Mouse (Mus musculus): ENCODE measurements around the gene Cyb5d2. TPM values are rescaled to one million over a fixed set of nuclear protein-coding genes. Genes with fewer than 3 reads are reported as not detected.
"Not testable (repeated sequence)": the region's sequence is repeated elsewhere in the genome, so short reads cannot be mapped to it uniquely, and the experiment has no call there.

The Cyb5d2 gene
- polyA plus RNA-seq, 1 experiment from 2014 or later, result 5.5 TPM

DNA sequence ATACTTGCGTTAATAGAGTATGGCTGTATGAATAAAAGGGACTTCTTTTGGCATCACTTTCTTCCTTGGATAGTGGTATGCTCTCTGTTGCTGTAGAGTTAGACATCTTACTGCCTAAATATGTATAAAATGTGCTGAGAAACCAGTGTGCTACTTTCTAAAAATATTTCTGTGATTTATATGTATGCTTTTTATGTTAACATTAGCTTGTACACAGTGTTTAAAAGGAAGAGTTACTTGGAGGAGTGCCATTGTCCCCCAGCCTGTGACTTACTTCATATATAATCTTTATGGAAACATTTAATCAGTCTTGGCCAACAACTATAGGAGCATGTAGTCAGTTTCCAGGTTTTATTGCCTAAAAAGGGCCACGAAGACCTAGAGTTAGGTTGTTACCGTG is 26.9 kb downstream of the Cyb5d2 start:
- ATAC-seq (ENCODE audit: low FRiP score, low TSS enrichment), result no peak
- peaks cover 36% of the 10 kb centered on the region for H3K36me3 ChIP-seq (ENCODE audit: control insufficient read depth, insufficient read depth, low read length)
- H3K4me1 ChIP-seq (ENCODE audit: control insufficient read depth, insufficient read depth, low read length), result no peaks in the 10 kb centered on the region
- no peaks in the 10 kb centered on the region for H3K27me3 ChIP-seq (ENCODE audit: control insufficient read depth, insufficient read depth, low read length)
- H3K9ac ChIP-seq (ENCODE audit: low read depth, low read length), result no peak overlapping the region
- no peaks in the 10 kb centered on the region for H3K9me3 ChIP-seq (ENCODE audit: control insufficient read depth, low read length)
- WGBS, result 89% methylated on average over 3 of the region's 3 CpGs
- H3K4me2 ChIP-seq (replicated peaks; ENCODE audit: low read depth, low read length), result no peak overlapping the region
- H3K27ac ChIP-seq (ENCODE audit: low read depth, low read length), result no peak overlapping the region
- H3K4me3 ChIP-seq (ENCODE audit: low read length), result no peak overlapping the region

DNA sequence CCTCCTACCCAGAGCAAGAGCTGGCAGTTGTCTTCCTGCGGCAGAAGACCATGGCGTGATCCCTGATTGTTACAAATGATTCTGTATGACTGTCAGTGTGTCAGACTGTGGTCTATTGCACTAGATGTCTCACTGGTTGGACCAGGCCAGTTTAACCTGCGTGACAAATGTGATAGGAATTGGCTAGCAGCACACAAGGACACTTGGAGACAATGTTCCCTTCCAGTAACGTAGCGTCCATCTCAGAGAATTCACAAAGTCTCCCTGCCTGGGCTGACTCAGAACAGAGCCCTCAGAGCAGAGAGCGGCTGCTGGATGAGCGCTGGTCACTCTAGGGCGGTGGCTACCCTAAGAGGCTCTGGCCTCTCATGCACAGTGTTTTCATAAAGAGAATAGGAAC is 28.2 kb downstream of the Cyb5d2 start:
- 85% methylated on average over 8 of the region's 8 CpGs for WGBS
- Histone ChIP-seq H3K9ac (ENCODE audit: low read depth, low read length) (no peak overlapping the region), H3K36me3 (ENCODE audit: control insufficient read depth, insufficient read depth, low read length) (peaks cover 50% of the 10 kb centered on the region), H3K9me3 (ENCODE audit: control insufficient read depth, low read length) (no peaks in the 10 kb centered on the region), H3K4me3 (ENCODE audit: low read length) (no peak overlapping the region), H3K4me1 (ENCODE audit: control insufficient read depth, insufficient read depth, low read length) (no peaks in the 10 kb centered on the region), H3K27ac (ENCODE audit: low read depth, low read length) (no peak overlapping the region), H3K4me2 (replicated peaks; ENCODE audit: low read depth, low read length) (no peak overlapping the region), H3K27me3 (ENCODE audit: control insufficient read depth, insufficient read depth, low read length) (no peaks in the 10 kb centered on the region)
- no peak for ATAC-seq (ENCODE audit: low FRiP score, low TSS enrichment)

DNA sequence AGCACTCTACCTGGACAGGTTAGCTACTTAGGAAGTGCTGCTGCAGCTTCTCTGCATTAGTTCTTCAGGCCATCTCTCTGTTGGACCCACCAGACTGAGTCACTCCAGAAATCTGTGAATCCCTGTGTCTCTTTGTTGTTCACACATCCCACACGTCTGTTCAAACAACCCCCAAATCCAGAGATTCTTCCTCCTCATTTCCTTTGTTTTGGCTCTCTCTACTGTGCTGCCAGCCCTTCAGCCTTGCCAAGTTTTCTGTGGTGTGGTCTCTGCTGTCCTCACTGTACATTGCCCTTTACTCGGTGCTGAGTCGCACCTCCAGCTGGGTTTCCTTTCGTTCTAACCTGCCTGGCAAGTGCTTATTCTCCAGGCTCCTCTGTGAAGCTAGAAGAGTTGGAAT is 31.7 kb downstream of the Cyb5d2 start:
- 90% methylated on average over 4 of the region's 4 CpGs for WGBS
- Histone ChIP-seq H3K4me3 (ENCODE audit: low read length) (no peak overlapping the region), H3K36me3 (ENCODE audit: control insufficient read depth, insufficient read depth, low read length) (peaks cover 70% of the 10 kb centered on the region), H3K9ac (ENCODE audit: low read depth, low read length) (no peak overlapping the region), H3K27me3 (ENCODE audit: control insufficient read depth, insufficient read depth, low read length) (no peaks in the 10 kb centered on the region), H3K27ac (ENCODE audit: low read depth, low read length) (no peak overlapping the region), H3K4me2 (replicated peaks; ENCODE audit: low read depth, low read length) (no peak overlapping the region), H3K9me3 (ENCODE audit: control insufficient read depth, low read length) (no peaks in the 10 kb centered on the region), H3K4me1 (ENCODE audit: control insufficient read depth, insufficient read depth, low read length) (no peaks in the 10 kb centered on the region)
- no peak for ATAC-seq (ENCODE audit: low FRiP score, low TSS enrichment)

DNA sequence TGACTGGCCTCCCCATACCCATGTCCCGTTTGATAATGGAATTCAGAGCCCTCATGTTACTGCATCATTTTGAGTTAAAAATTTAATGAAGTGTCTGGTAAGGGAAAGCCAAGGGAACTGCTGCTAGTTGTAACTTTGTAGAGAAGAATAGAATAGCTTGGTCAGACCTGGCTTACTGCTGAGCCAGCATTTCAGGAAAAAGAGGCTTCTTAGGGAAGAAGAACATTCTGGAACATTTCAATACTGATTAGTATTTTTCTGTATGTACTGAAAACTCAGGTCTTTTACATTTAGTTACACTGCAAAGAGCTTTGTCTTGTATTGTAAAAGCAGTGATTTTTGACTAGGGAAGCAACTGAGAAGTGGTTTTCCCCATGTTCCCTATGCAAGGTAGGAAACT is 35.2 kb downstream of the Cyb5d2 start:
- WGBS, result 88% methylated on average over 1 of the region's 1 CpGs
- Histone ChIP-seq H3K4me1 (ENCODE audit: control insufficient read depth, insufficient read depth, low read length) (no peaks in the 10 kb centered on the region), H3K27ac (ENCODE audit: low read depth, low read length) (no peak overlapping the region), H3K9ac (ENCODE audit: low read depth, low read length) (no peak overlapping the region), H3K4me2 (replicated peaks; ENCODE audit: low read depth, low read length) (no peak overlapping the region), H3K9me3 (ENCODE audit: control insufficient read depth, low read length) (no peaks in the 10 kb centered on the region), H3K27me3 (ENCODE audit: control insufficient read depth, insufficient read depth, low read length) (no peaks in the 10 kb centered on the region), H3K36me3 (ENCODE audit: control insufficient read depth, insufficient read depth, low read length) (peaks cover 81% of the 10 kb centered on the region), H3K4me3 (ENCODE audit: low read length) (no peak overlapping the region)
- ATAC-seq (ENCODE audit: low FRiP score, low TSS enrichment), result no peak

DNA sequence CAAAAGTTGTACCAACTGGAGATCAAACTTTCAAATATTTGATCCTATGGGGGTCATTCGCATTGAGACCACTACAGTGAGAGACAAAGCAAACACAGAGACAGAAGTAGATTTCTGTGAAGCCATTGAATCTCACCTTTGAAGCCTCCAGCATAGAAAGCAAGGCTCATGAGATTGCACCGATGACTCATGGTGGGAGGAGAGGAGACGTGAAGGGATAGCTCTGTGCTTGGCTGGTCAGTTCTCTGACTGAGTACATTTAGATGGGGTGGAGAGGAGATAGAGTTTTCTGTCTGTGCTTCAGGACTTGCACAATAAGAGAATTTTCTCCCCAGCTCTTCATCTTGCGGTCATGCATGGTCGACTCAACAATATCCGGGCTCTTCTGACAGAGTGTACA is 36.4 kb downstream of the Cyb5d2 start:
- 89% methylated on average over 6 of the region's 6 CpGs for WGBS
- Histone ChIP-seq H3K4me2 (replicated peaks; ENCODE audit: low read depth, low read length) (no peak overlapping the region), H3K9me3 (ENCODE audit: control insufficient read depth, low read length) (no peaks in the 10 kb centered on the region), H3K36me3 (ENCODE audit: control insufficient read depth, insufficient read depth, low read length) (peaks cover 86% of the 10 kb centered on the region), H3K27me3 (ENCODE audit: control insufficient read depth, insufficient read depth, low read length) (no peaks in the 10 kb centered on the region), H3K4me1 (ENCODE audit: control insufficient read depth, insufficient read depth, low read length) (no peaks in the 10 kb centered on the region), H3K4me3 (ENCODE audit: low read length) (no peak overlapping the region), H3K9ac (ENCODE audit: low read depth, low read length) (no peak overlapping the region), H3K27ac (ENCODE audit: low read depth, low read length) (no peak overlapping the region)
- ATAC-seq (ENCODE audit: low FRiP score, low TSS enrichment), result no peak

DNA sequence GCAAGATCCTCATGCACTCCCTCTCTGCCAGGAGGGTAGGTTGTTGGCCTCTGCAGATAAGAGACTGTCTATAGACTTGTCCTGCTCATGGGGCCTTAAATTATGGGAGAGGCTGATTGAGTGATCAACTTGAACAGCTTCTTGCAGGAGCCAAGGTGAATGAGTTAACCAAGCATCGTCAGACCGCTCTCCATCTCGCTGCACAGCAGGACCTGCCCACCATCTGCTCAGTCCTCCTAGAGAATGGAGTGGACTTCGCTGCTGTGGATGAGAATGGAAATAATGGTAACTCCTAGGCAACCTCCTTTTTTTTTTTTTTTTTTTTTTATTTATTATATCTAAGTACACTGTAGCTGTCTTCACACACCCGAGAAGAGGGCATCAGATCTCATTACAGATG is 37.6 kb downstream of the Cyb5d2 start:
- no peak overlapping the region for H3K4me2 ChIP-seq (replicated peaks; ENCODE audit: low read depth, low read length)
- H3K9ac ChIP-seq (ENCODE audit: low read depth, low read length), result no peak overlapping the region
- H3K4me3 ChIP-seq (ENCODE audit: low read length), result no peak overlapping the region
- WGBS, result 97% methylated on average over 5 of the region's 5 CpGs
- no peak overlapping the region for H3K27ac ChIP-seq (ENCODE audit: low read depth, low read length)
- no peaks in the 10 kb centered on the region for H3K27me3 ChIP-seq (ENCODE audit: control insufficient read depth, insufficient read depth, low read length)
- no peaks in the 10 kb centered on the region for H3K4me1 ChIP-seq (ENCODE audit: control insufficient read depth, insufficient read depth, low read length)
- peaks cover 85% of the 10 kb centered on the region for H3K36me3 ChIP-seq (ENCODE audit: control insufficient read depth, insufficient read depth, low read length)
- ATAC-seq (ENCODE audit: low FRiP score, low TSS enrichment), result no peak
- no peaks in the 10 kb centered on the region for H3K9me3 ChIP-seq (ENCODE audit: control insufficient read depth, low read length)

DNA sequence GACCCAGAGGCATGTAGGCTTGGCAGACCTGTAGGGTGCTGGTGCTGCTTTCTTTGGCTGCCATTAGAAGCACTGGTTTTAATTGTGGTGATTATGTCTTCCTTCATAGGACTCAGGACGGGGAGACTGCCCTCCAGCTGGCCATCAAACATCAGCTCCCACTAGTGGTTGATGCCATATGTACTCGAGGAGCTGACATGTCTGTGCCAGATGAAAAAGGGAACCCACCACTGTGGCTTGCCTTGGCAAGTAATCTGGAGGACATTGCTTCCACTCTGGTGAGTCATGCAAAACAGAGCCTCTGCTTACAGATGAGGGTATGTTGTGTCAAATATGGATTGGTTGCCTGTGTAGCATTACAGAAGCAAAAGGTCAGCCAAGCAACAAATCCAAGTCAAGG is 44.0 kb downstream of the Cyb5d2 start:
- WGBS, result 57% methylated on average over 2 of the region's 2 CpGs
- no peak overlapping the region for H3K9ac ChIP-seq (ENCODE audit: low read depth, low read length)
- no peaks in the 10 kb centered on the region for H3K27me3 ChIP-seq (ENCODE audit: control insufficient read depth, insufficient read depth, low read length)
- H3K4me3 ChIP-seq (ENCODE audit: low read length), result no peak overlapping the region
- no peak overlapping the region for H3K4me2 ChIP-seq (replicated peaks; ENCODE audit: low read depth, low read length)
- no peak overlapping the region for H3K27ac ChIP-seq (ENCODE audit: low read depth, low read length)
- no peak for ATAC-seq (ENCODE audit: low FRiP score, low TSS enrichment)
- no peaks in the 10 kb centered on the region for H3K4me1 ChIP-seq (ENCODE audit: control insufficient read depth, insufficient read depth, low read length)
- H3K9me3 ChIP-seq (ENCODE audit: control insufficient read depth, low read length), result no peaks in the 10 kb centered on the region
- H3K36me3 ChIP-seq (ENCODE audit: control insufficient read depth, insufficient read depth, low read length), result peaks cover 86% of the 10 kb centered on the region

DNA sequence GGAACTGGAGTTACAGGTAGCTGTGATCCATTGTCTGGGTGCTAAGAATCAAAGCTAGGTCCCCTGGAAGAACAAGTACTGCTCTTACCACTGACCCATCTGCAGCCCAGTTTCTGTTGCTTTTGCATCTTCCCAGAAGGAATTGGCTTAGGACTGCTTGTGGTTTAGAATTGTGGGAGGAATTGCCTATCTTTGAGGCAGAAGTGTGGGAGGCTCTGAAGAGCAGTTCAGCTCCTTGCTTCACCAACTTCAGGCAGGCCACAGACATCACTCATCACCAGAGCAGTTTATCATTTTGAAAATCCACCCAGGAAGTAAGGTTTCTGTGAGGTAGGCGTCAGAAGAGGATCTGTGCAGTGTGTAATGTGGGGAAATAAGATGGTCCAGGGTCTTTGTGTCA is 56.9 kb downstream of the Cyb5d2 start:
- H3K9ac ChIP-seq (ENCODE audit: low read depth, low read length), result no peak overlapping the region
- no peak for ATAC-seq (ENCODE audit: low FRiP score, low TSS enrichment)
- WGBS, result 73% methylated on average over 1 of the region's 1 CpGs
- H3K4me1 ChIP-seq (ENCODE audit: control insufficient read depth, insufficient read depth, low read length), result no peaks in the 10 kb centered on the region
- H3K9me3 ChIP-seq (ENCODE audit: control insufficient read depth, low read length), result no peaks in the 10 kb centered on the region
- H3K27ac ChIP-seq (ENCODE audit: low read depth, low read length), result no peak overlapping the region
- H3K4me3 ChIP-seq (ENCODE audit: low read length), result no peak overlapping the region
- H3K36me3 ChIP-seq (ENCODE audit: control insufficient read depth, insufficient read depth, low read length), result peaks cover 42% of the 10 kb centered on the region
- H3K27me3 ChIP-seq (ENCODE audit: control insufficient read depth, insufficient read depth, low read length), result no peaks in the 10 kb centered on the region
- no peak overlapping the region for H3K4me2 ChIP-seq (replicated peaks; ENCODE audit: low read depth, low read length)

DNA sequence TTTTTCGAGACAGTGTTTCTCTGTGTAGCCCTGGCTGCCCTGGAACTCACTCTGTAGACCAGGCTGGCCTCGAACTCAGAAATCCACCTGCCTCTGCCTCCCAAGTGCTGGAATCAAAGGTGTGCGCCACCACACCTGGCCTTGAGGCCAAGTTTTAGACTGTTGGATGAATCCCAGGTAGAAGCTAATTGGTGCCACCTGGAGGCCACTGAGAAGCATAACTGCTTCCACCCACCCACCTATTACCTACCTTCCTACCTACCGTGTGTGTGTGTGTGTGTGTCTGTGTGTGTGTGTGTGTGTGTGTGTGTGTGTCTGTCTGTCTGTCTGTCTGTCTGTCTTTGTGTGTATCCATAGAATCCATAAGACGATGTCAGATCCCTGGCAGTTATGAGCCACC is 58.4 kb downstream of the Cyb5d2 start:
- 94% methylated on average over 5 of the region's 5 CpGs for WGBS

DNA sequence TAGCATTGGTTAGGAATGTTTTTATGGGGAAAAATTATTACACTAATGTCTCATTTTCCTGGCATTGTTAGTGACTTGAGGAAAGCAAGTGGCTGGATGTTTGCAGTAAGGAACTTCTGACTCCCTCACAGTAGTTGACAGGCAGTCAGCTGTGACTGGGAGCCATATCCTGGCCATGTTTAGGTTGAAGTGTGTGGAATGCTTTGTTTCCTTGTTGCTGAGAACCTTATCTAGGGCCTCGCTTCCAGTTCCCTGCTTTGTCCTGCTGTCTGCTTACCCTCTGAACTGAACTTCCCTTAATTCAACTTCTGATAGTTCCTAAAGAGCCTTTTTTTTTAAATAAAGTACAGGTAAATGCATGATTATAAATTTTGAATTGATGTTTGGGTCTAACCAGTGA is 59.6 kb downstream of the Cyb5d2 start:
- 53% methylated on average over 1 of the region's 1 CpGs for WGBS

More for the DNA sequence above, 58.4 kb downstream of the Cyb5d2 start:
- H3K27ac ChIP-seq (ENCODE audit: low read depth, low read length); ATAC-seq (ENCODE audit: low FRiP score, low TSS enrichment); H3K27me3 ChIP-seq (ENCODE audit: control insufficient read depth, insufficient read depth, low read length); H3K9me3 ChIP-seq (ENCODE audit: control insufficient read depth, low read length); H3K9ac ChIP-seq (ENCODE audit: low read depth, low read length); H3K4me1 ChIP-seq (ENCODE audit: control insufficient read depth, insufficient read depth, low read length); H3K4me3 ChIP-seq (ENCODE audit: low read length); H3K4me2 ChIP-seq (replicated peaks; ENCODE audit: low read depth, low read length): not testable (repeated sequence)
- H3K36me3 ChIP-seq (ENCODE audit: control insufficient read depth, insufficient read depth, low read length), result peaks cover 40% of the 10 kb centered on the region

More for the DNA sequence above, 59.6 kb downstream of the Cyb5d2 start:
- Histone ChIP-seq H3K27ac (ENCODE audit: low read depth, low read length) (no peak overlapping the region), H3K4me1 (ENCODE audit: control insufficient read depth, insufficient read depth, low read length) (no peaks in the 10 kb centered on the region), H3K4me3 (ENCODE audit: low read length) (no peak overlapping the region), H3K4me2 (replicated peaks; ENCODE audit: low read depth, low read length) (no peak overlapping the region), H3K9ac (ENCODE audit: low read depth, low read length) (no peak overlapping the region), H3K27me3 (ENCODE audit: control insufficient read depth, insufficient read depth, low read length) (no peaks in the 10 kb centered on the region), H3K9me3 (ENCODE audit: control insufficient read depth, low read length) (no peaks in the 10 kb centered on the region), H3K36me3 (ENCODE audit: control insufficient read depth, insufficient read depth, low read length) (peaks cover 46% of the 10 kb centered on the region)
- ATAC-seq (ENCODE audit: low FRiP score, low TSS enrichment), result no peak
